Mouse (Mus musculus): Measurements from ENCODE around the gene Cmtm2a. TPM values are rescaled to one million over a fixed set of nuclear protein-coding genes. Genes with fewer than 3 reads are reported as not detected.
"Not testable (repeated sequence)": the region's sequence is repeated elsewhere in the genome, so short reads cannot be mapped to it uniquely, and the experiment has no call there.

Gene Cmtm2a
- polyA plus RNA-seq (2014; fragmentation: Nextera tagmentation; extraction: Ambion mirVana), result not detected in 2 replicates

DNA sequence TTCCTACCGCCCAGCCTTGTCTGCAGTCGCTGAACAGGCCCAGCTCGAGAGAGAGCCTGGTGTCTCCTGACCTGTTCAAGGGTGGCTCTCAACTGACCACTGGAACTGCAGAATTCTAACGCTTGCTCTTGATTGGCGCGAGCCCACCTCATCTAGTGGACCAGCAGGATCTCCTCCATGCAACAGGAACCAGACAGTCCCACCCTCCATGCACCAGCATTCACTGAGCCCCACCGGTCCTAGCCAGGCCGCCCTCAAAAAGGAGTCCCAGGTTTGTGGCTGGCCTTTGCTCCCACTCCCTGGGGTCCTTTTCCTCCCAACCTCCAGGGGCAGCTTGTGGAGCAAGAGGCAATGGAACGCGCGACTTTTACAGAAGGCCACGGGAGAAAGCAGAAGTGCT lies at the start of gene Cmtm2a:
Cmtm2a (minus strand) TSS at position 101 of the 400 bp plus-strand sequence.
- H3K27me3 ChIP-seq (ENCODE audit: control insufficient read depth, insufficient read depth, low read length); H3K4me2 ChIP-seq (ENCODE audit: low read depth, low read length, severe bottlenecking); H3K9me3 ChIP-seq (ENCODE audit: control insufficient read depth, low read length); H3K4me1 ChIP-seq (replicated peaks; ENCODE audit: control insufficient read depth, insufficient read depth, low read length); ATAC-seq (replicated peaks; ENCODE audit: low FRiP score); H3K4me3 ChIP-seq (ENCODE audit: low read depth, low read length); H3K9ac ChIP-seq (ENCODE audit: low read length); DNase-seq (ENCODE audit: low spot score); H3K36me3 ChIP-seq (ENCODE audit: control insufficient read depth, insufficient read depth, low read length); H3K27ac ChIP-seq (ENCODE audit: low read depth, low read length): not testable (repeated sequence)
- 95% methylated on average over 12 of the region's 12 CpGs for WGBS

DNA sequence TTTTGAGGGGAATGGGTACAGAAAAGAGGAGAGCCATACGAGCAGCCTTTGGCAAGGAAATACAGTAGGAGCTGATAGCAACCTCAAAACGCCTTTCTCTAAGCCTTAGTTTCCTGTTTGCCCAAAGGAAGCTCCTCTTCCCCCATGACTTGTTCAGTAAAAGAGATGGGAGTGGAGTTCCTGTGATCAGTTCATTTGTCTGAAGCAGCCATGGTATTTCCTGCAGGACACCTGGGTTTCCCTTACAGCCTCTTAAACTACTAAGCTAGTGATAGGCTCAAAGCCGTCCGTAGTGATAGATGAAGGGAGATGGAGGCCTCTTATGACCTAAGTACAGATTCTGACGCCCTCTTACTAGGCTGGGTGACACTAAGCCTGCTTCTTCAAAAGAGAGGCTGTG lies 49.4 kb upstream of the Cmtm2a start:
- 85% methylated on average over 5 of the region's 5 CpGs for WGBS
- Histone ChIP-seq H3K4me1 (replicated peaks; ENCODE audit: control insufficient read depth, insufficient read depth, low read length) (no peaks in the 10 kb centered on the region; the same call in 1 of the 2 replicates), H3K9me3 (ENCODE audit: control insufficient read depth, low read length) (no peaks in the 10 kb centered on the region), H3K4me2 (ENCODE audit: low read depth, low read length, severe bottlenecking) (no peak overlapping the region), H3K27ac (ENCODE audit: low read depth, low read length) (no peak overlapping the region), H3K36me3 (ENCODE audit: control insufficient read depth, insufficient read depth, low read length) (no peaks in the 10 kb centered on the region), H3K27me3 (ENCODE audit: control insufficient read depth, insufficient read depth, low read length) (no peaks in the 10 kb centered on the region), H3K4me3 (ENCODE audit: low read depth, low read length) (no peak overlapping the region), H3K9ac (ENCODE audit: low read length) (no peak overlapping the region)
- ATAC-seq (replicated peaks; ENCODE audit: low FRiP score), result no peak
- no peak for DNase-seq (ENCODE audit: low spot score)

DNA sequence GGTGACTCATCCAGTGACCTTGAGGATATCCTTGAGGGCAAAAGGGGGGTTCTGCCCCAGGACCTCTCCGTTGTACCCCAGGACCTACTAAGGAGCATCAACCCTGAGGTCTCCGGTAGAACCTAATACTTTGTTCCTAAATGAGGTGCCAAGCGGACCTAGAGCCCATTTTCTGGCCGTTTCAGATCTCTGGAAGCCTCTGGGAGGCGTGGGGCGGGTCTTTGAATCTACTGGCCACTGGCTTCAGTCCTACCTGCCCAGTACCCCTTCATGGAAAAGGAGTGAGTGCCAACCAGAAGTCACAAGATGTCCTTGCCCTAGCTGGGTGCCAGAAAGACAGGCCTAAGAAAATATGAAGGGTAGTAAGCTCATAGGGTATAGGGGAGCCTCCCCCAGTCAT lies 48.7 kb upstream of the Cmtm2a start:
- Histone ChIP-seq H3K27me3 (ENCODE audit: control insufficient read depth, insufficient read depth, low read length) (no peaks in the 10 kb centered on the region), H3K4me1 (replicated peaks; ENCODE audit: control insufficient read depth, insufficient read depth, low read length) (no peaks in the 10 kb centered on the region; the same call in 1 of the 2 replicates), H3K9me3 (ENCODE audit: control insufficient read depth, low read length) (no peaks in the 10 kb centered on the region), H3K27ac (ENCODE audit: low read depth, low read length) (no peak overlapping the region), H3K9ac (ENCODE audit: low read length) (peak overlapping the region; percentile 10; the same call in 1 of the 2 replicates), H3K4me3 (ENCODE audit: low read depth, low read length) (peak overlapping the region; percentile 55; the same call in 1 of the 2 replicates), H3K36me3 (ENCODE audit: control insufficient read depth, insufficient read depth, low read length) (no peaks in the 10 kb centered on the region), H3K4me2 (ENCODE audit: low read depth, low read length, severe bottlenecking) (peak overlapping the region; percentile 85)
- DNase-seq (ENCODE audit: low spot score) (no peak), ATAC-seq (replicated peaks; ENCODE audit: low FRiP score) (no peak)
- WGBS, result 48% methylated on average over 6 of the region's 6 CpGs

DNA sequence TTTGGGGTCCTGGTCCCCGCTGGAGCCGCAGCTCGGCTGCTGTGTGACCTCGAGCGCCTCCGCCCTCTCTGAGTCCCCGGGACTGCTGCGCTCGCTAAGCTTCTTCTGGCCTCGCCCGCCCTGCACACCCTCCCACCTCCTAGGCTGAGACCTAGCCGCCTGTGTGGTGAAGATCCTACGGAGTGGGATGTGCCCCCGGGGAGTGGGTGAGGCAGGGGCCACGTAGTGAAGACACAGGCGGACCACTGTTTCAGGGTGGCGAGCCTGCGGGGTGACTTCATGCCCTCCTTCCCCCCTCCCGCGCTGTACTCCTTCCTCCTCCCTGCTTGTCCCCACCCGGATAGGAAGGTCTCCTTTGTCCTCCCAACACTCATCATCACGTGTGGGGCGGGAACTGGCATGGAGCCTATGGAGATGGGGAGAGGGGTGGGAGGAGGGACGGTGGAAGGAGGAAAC lies 48.2 kb upstream of the Cmtm2a start:
- ATAC-seq (replicated peaks; ENCODE audit: low FRiP score), result peak; percentile 73
- under 1% methylated on average over 22 of the region's 24 CpGs for WGBS
- H3K27me3 ChIP-seq (ENCODE audit: control insufficient read depth, insufficient read depth, low read length), result no peaks in the 10 kb centered on the region
- peak overlapping the region; percentile 31; the same call in 1 of the 2 replicates for H3K27ac ChIP-seq (ENCODE audit: low read depth, low read length)
- no peak for DNase-seq (ENCODE audit: low spot score)
- H3K36me3 ChIP-seq (ENCODE audit: control insufficient read depth, insufficient read depth, low read length), result no peaks in the 10 kb centered on the region
- H3K9me3 ChIP-seq (ENCODE audit: control insufficient read depth, low read length), result no peaks in the 10 kb centered on the region
- peak overlapping the region; percentile 85 for H3K4me2 ChIP-seq (ENCODE audit: low read depth, low read length, severe bottlenecking)
- no peaks in the 10 kb centered on the region; the same call in 1 of the 2 replicates for H3K4me1 ChIP-seq (replicated peaks; ENCODE audit: control insufficient read depth, insufficient read depth, low read length)
- H3K4me3 ChIP-seq (ENCODE audit: low read depth, low read length), result peak overlapping the region; percentile 55
- H3K9ac ChIP-seq (ENCODE audit: low read length), result peak overlapping the region; percentile 74

DNA sequence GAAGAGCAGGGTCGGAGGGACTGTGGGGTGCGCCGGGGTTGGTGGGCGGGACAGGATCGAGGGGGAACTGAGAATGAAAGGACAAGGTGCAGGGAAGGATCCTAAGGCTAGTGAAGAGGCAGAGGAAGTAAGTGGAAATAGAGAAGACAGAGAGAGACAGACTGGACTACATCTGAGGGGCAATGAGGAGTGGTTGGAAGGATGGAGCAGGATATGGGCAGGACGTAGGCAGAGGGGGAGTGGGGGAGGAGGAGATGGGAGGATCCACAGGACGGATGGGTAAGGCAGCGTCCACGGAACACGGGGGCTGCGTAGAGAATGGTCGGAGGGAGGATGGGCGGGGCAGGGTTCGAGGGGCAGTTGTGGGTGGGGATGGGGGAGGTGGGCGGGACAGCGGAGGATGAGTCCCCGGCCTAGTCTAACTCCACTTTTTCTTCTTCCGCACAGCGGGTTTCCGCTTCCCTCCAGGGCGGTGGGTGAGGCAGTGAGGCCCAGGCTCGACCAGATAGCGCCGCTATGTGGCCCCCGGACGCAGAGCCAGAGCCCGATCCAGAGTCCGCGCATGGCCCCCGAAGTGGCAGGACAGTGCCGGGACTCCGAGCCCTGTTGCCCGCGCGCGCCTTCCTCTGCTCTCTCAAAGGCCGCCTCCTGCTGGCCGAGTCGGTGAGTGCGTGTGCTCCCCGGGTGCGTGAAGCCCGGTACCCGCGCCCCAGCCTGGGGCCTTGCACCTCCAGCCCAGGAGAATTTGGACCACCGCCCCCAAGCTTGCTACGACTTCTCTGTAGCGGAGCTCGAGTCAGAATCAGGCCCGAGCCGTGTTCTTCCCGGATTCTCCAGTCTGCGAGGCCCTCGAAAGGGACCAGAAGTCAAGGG lies 47.5 kb upstream of the Cmtm2a start:
- H3K4me1 ChIP-seq (replicated peaks; ENCODE audit: control insufficient read depth, insufficient read depth, low read length), result no peaks in the 10 kb centered on the region; the same call in 1 of the 2 replicates
- no peaks in the 10 kb centered on the region for H3K9me3 ChIP-seq (ENCODE audit: control insufficient read depth, low read length)
- H3K4me2 ChIP-seq (ENCODE audit: low read depth, low read length, severe bottlenecking), result peak overlapping the region; percentile 85
- peak overlapping the region; percentile 74 for H3K9ac ChIP-seq (ENCODE audit: low read length)
- H3K36me3 ChIP-seq (ENCODE audit: control insufficient read depth, insufficient read depth, low read length), result no peaks in the 10 kb centered on the region
- WGBS, result under 1% methylated on average over 45 of the region's 54 CpGs
- DNase-seq (ENCODE audit: low spot score) (peak; percentile 91), ATAC-seq (replicated peaks; ENCODE audit: low FRiP score) (peak; percentile 80)
- no peaks in the 10 kb centered on the region for H3K27me3 ChIP-seq (ENCODE audit: control insufficient read depth, insufficient read depth, low read length)
- H3K27ac ChIP-seq (ENCODE audit: low read depth, low read length), result peak overlapping the region; percentile 31
- H3K4me3 ChIP-seq (ENCODE audit: low read depth, low read length), result peak overlapping the region; percentile 55

DNA sequence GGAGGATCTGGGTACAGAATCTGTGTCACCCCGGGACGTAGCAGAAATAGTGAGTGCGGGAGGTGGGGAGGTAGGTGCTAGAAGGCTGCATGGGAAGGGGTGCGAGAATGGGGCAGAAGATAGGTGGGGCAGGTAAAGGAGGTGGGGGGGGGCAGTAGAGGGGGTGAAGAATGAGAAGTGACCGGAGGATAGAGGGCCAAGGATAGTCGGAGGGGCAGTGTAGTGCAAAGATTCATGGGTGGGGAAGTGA lies 46.9 kb upstream of the Cmtm2a start:
- H3K4me2 ChIP-seq (ENCODE audit: low read depth, low read length, severe bottlenecking), result peak overlapping the region; percentile 85
- no peaks in the 10 kb centered on the region for H3K9me3 ChIP-seq (ENCODE audit: control insufficient read depth, low read length)
- no peaks in the 10 kb centered on the region for H3K36me3 ChIP-seq (ENCODE audit: control insufficient read depth, insufficient read depth, low read length)
- no peak for ATAC-seq (replicated peaks; ENCODE audit: low FRiP score)
- peak overlapping the region; percentile 55 for H3K4me3 ChIP-seq (ENCODE audit: low read depth, low read length)
- no peak for DNase-seq (ENCODE audit: low spot score)
- H3K4me1 ChIP-seq (replicated peaks; ENCODE audit: control insufficient read depth, insufficient read depth, low read length), result no peaks in the 10 kb centered on the region; the same call in 1 of the 2 replicates
- no peak overlapping the region for H3K27ac ChIP-seq (ENCODE audit: low read depth, low read length)
- WGBS, result 5% methylated on average over 6 of the region's 6 CpGs
- no peaks in the 10 kb centered on the region for H3K27me3 ChIP-seq (ENCODE audit: control insufficient read depth, insufficient read depth, low read length)
- H3K9ac ChIP-seq (ENCODE audit: low read length), result peak overlapping the region; percentile 74

DNA sequence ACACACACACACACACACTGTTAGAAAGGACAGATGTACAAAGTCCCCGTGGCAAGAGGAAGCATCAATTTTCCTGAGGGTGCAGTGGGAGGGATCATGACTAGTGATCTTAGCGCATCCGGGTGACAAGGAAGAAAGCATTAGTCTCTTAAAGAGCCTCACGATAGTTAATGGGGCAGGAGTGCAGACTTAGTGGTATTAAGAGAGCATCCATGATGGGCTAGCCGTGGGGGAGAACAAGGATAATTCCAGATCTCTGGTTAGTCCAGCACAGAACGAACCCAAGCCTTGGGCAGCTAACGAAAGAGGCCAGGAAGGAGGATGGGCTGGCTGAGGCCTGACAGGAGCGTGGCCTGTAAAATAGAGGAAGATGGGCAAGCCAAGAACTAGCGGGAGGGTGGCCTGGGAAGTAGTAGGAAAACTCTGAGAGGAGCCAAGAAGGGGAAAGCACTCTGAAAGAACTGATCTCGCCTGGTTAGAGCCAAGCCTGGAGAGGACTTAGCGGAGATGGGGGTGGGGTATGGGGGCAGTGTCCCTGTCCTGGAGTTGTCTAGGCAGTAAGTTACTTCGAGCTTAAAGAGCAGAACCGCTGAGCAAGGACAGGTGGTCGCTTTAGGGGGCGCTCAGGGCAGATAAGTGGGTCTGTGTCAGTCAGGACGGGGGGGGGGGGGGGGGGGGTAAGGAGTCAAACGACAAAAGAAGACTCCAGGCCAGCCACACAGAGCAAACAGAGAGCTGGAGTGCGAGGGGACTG lies 46.4 kb upstream of the Cmtm2a start, which contains the start of gene Cmtm3:
Cmtm3 (plus strand) TSS at position 182 of the 754 bp plus-strand sequence.
- Histone ChIP-seq H3K36me3 (ENCODE audit: control insufficient read depth, insufficient read depth, low read length) (no peaks in the 10 kb centered on the region), H3K27me3 (ENCODE audit: control insufficient read depth, insufficient read depth, low read length) (no peaks in the 10 kb centered on the region), H3K27ac (ENCODE audit: low read depth, low read length) (no peak within 1 kb of the TSS), H3K4me1 (replicated peaks; ENCODE audit: control insufficient read depth, insufficient read depth, low read length) (no peaks in the 10 kb centered on the region; the same call in 1 of the 2 replicates), H3K4me3 (ENCODE audit: low read depth, low read length) (peak within 1 kb of the TSS; percentile 55), H3K9me3 (ENCODE audit: control insufficient read depth, low read length) (no peaks in the 10 kb centered on the region), H3K4me2 (ENCODE audit: low read depth, low read length, severe bottlenecking) (peak within 1 kb of the TSS; percentile 85), H3K9ac (ENCODE audit: low read length) (peak within 1 kb of the TSS; percentile 74)
- ATAC-seq (replicated peaks; ENCODE audit: low FRiP score) (no peak), DNase-seq (ENCODE audit: low spot score) (no peak)
- 12% methylated on average over 17 of the region's 18 CpGs for WGBS

DNA sequence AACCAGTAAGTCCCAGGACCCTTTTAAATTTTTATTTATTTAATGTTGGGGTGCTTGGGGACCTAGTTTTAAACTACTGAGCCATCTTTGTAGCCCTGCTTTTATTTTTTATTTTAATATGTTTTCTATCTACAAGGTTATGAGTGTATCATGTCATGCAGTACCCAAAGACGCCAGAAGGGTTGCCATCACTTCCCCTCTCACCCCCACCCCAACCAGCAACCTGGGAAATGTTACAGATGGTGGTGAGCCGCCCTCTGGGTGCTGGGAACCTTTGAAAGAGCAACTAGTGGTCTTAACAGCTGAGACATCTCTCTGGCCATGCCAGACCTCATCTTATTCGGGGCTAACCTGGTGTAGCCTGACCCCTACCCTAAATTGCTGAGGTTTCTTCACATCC lies 44.9 kb upstream of the Cmtm2a start:
- Histone ChIP-seq H3K27me3 (ENCODE audit: control insufficient read depth, insufficient read depth, low read length) (no peaks in the 10 kb centered on the region), H3K27ac (ENCODE audit: low read depth, low read length) (no peak overlapping the region), H3K9me3 (ENCODE audit: control insufficient read depth, low read length) (no peaks in the 10 kb centered on the region), H3K36me3 (ENCODE audit: control insufficient read depth, insufficient read depth, low read length) (no peaks in the 10 kb centered on the region), H3K4me1 (replicated peaks; ENCODE audit: control insufficient read depth, insufficient read depth, low read length) (no peaks in the 10 kb centered on the region; the same call in 1 of the 2 replicates), H3K9ac (ENCODE audit: low read length) (no peak overlapping the region), H3K4me3 (ENCODE audit: low read depth, low read length) (no peak overlapping the region), H3K4me2 (ENCODE audit: low read depth, low read length, severe bottlenecking) (no peak overlapping the region)
- no peak for DNase-seq (ENCODE audit: low spot score)
- WGBS, result 51% methylated on average over 3 of the region's 3 CpGs
- ATAC-seq (replicated peaks; ENCODE audit: low FRiP score), result no peak
